Mouse (Mus musculus): Measurements from ENCODE around the gene Abca7. TPM values are rescaled to one million over a fixed set of nuclear protein-coding genes. Genes with fewer than 3 reads are reported as not detected.

The Abca7 gene
- polyA plus RNA-seq, 1 experiment from 2014 or later: 4.2 TPM

- peaks cover 17% of the 10 kb centered on the region for H3K27me3 ChIP-seq (replicated peaks; ENCODE audit: control insufficient read depth, insufficient read depth, low read length)
- ATAC-seq: no peak
- H3K36me3 ChIP-seq (ENCODE audit: control insufficient read depth, insufficient read depth, low read length): no peaks in the 10 kb centered on the region
- no peaks in the 10 kb centered on the region for H3K9me3 ChIP-seq (ENCODE audit: control insufficient read depth, low read length)
- no peak overlapping the region for H3K9ac ChIP-seq (ENCODE audit: low read depth, low read length)
- WGBS: 86% methylated on average over 18 of the region's 18 CpGs
- H3K27ac ChIP-seq (ENCODE audit: low read depth, low read length): no peak overlapping the region
- H3K4me1 ChIP-seq (ENCODE audit: control insufficient read depth, insufficient read depth, low read depth, low read length): no peaks in the 10 kb centered on the region
- H3K4me2 ChIP-seq (ENCODE audit: low read length): no peak overlapping the region
- no peak overlapping the region for H3K4me3 ChIP-seq (ENCODE audit: low read length)
Measured at GRCm38 (mm10) chr10:80020603-80021319, 24.5 kb downstream of the Abca7 start.

GRCm38 (mm10) chr10:80021320-80021641 lies 25.0 kb downstream of the Abca7 start:
- no peak for ATAC-seq
- Histone ChIP-seq H3K27me3 (replicated peaks; ENCODE audit: control insufficient read depth, insufficient read depth, low read length) (peaks cover 17% of the 10 kb centered on the region), H3K9ac (ENCODE audit: low read depth, low read length) (no peak overlapping the region), H3K4me3 (ENCODE audit: low read length) (no peak overlapping the region), H3K36me3 (ENCODE audit: control insufficient read depth, insufficient read depth, low read length) (no peaks in the 10 kb centered on the region), H3K4me1 (ENCODE audit: control insufficient read depth, insufficient read depth, low read depth, low read length) (no peaks in the 10 kb centered on the region), H3K4me2 (ENCODE audit: low read length) (no peak overlapping the region), H3K9me3 (ENCODE audit: control insufficient read depth, low read length) (no peaks in the 10 kb centered on the region), H3K27ac (ENCODE audit: low read depth, low read length) (no peak overlapping the region)
- WGBS: 89% methylated on average over 13 of the region's 13 CpGs

- Histone ChIP-seq H3K9me3 (ENCODE audit: control insufficient read depth, low read length) (no peaks in the 10 kb centered on the region), H3K36me3 (ENCODE audit: control insufficient read depth, insufficient read depth, low read length) (no peaks in the 10 kb centered on the region), H3K4me1 (ENCODE audit: control insufficient read depth, insufficient read depth, low read depth, low read length) (no peaks in the 10 kb centered on the region), H3K4me3 (ENCODE audit: low read length) (no peak overlapping the region), H3K27me3 (replicated peaks; ENCODE audit: control insufficient read depth, insufficient read depth, low read length) (peaks cover 17% of the 10 kb centered on the region), H3K9ac (ENCODE audit: low read depth, low read length) (no peak overlapping the region), H3K4me2 (ENCODE audit: low read length) (no peak overlapping the region), H3K27ac (ENCODE audit: low read depth, low read length) (no peak overlapping the region)
- ATAC-seq: no peak
- 92% methylated on average over 12 of the region's 12 CpGs for whole genome bisulfite sequencing
Measured at GRCm38 (mm10) chr10:80022164-80022563, 25.9 kb downstream of the Abca7 start.

- no peak overlapping the region for H3K4me3 ChIP-seq (ENCODE audit: low read length)
- H3K36me3 ChIP-seq (ENCODE audit: control insufficient read depth, insufficient read depth, low read length): no peaks in the 10 kb centered on the region
- no peak overlapping the region for H3K27ac ChIP-seq (ENCODE audit: low read depth, low read length)
- no peak overlapping the region for H3K9ac ChIP-seq (ENCODE audit: low read depth, low read length)
- WGBS: 93% methylated on average over 8 of the region's 8 CpGs
- H3K9me3 ChIP-seq (ENCODE audit: control insufficient read depth, low read length): no peaks in the 10 kb centered on the region
- H3K27me3 ChIP-seq (replicated peaks; ENCODE audit: control insufficient read depth, insufficient read depth, low read length): peaks cover 17% of the 10 kb centered on the region
- no peaks in the 10 kb centered on the region for H3K4me1 ChIP-seq (ENCODE audit: control insufficient read depth, insufficient read depth, low read depth, low read length)
- no peak for ATAC-seq
- no peak overlapping the region for H3K4me2 ChIP-seq (ENCODE audit: low read length)
Measured at GRCm38 (mm10) chr10:80022806-80023205, 26.5 kb downstream of the Abca7 start.

DNA sequence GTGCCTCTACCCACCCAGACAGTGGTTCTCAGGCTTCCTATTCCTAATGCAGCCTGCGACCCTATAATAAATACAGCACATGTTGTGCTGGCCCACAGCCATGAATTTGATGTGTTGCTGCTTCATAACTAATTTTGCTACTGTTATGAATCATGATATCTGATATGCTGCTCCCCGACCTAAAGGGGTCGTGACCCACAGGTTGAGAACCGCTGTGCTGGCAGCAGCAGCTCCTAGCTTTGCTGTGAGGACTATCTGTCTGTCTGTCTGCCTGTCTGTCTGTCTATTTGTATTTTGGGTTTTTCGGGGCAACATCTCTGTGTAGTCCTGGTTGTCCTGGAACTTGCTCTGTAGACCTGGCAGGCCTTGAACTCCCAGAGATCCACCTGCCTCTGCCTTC lies 27.5 kb downstream of the Abca7 start:
- 88% methylated on average over 5 of the region's 5 CpGs for WGBS
- no peak overlapping the region for H3K27ac ChIP-seq (ENCODE audit: low read depth, low read length)
- ATAC-seq: no peak
- peaks cover 16% of the 10 kb centered on the region for H3K27me3 ChIP-seq (replicated peaks; ENCODE audit: control insufficient read depth, insufficient read depth, low read length)
- no peaks in the 10 kb centered on the region for H3K36me3 ChIP-seq (ENCODE audit: control insufficient read depth, insufficient read depth, low read length)
- H3K9ac ChIP-seq (ENCODE audit: low read depth, low read length): no peak overlapping the region
- H3K4me2 ChIP-seq (ENCODE audit: low read length): no peak overlapping the region
- no peak overlapping the region for H3K4me3 ChIP-seq (ENCODE audit: low read length)
- no peaks in the 10 kb centered on the region for H3K4me1 ChIP-seq (ENCODE audit: control insufficient read depth, insufficient read depth, low read depth, low read length)
- no peaks in the 10 kb centered on the region for H3K9me3 ChIP-seq (ENCODE audit: control insufficient read depth, low read length)

- Histone ChIP-seq H3K27ac (ENCODE audit: low read depth, low read length) (no peak overlapping the region), H3K4me3 (ENCODE audit: low read length) (no peak overlapping the region), H3K9ac (ENCODE audit: low read depth, low read length) (no peak overlapping the region), H3K27me3 (replicated peaks; ENCODE audit: control insufficient read depth, insufficient read depth, low read length) (peaks cover 9% of the 10 kb centered on the region), H3K4me2 (ENCODE audit: low read length) (no peak overlapping the region), H3K4me1 (ENCODE audit: control insufficient read depth, insufficient read depth, low read depth, low read length) (no peaks in the 10 kb centered on the region), H3K36me3 (ENCODE audit: control insufficient read depth, insufficient read depth, low read length) (no peaks in the 10 kb centered on the region), H3K9me3 (ENCODE audit: control insufficient read depth, low read length) (no peaks in the 10 kb centered on the region)
- 74% methylated on average over 15 of the region's 15 CpGs for WGBS
- ATAC-seq: no peak
Measured at GRCm38 (mm10) chr10:80024229-80025043, 28.1 kb downstream of the Abca7 start.

DNA sequence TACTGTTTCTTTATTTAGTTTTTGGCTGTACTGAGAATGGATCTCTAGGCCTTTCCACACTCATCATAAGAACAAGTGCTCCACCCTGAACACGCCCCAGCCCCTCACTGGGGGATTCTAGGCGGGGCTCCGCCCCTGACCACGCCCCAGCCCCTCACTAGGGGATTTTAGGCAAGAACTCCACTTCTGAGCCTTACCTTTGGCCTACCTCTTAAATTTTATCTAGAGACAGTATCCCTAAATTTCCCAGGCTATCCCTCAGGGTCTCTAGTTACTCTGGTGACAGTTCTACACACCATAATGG lies 28.7 kb downstream of the Abca7 start:
- 60% methylated on average over 4 of the region's 4 CpGs for WGBS
- Histone ChIP-seq H3K27ac (ENCODE audit: low read depth, low read length) (no peak overlapping the region), H3K4me2 (ENCODE audit: low read length) (no peak overlapping the region), H3K4me3 (ENCODE audit: low read length) (no peak overlapping the region), H3K36me3 (ENCODE audit: control insufficient read depth, insufficient read depth, low read length) (no peaks in the 10 kb centered on the region), H3K9me3 (ENCODE audit: control insufficient read depth, low read length) (no peaks in the 10 kb centered on the region), H3K9ac (ENCODE audit: low read depth, low read length) (no peak overlapping the region), H3K4me1 (ENCODE audit: control insufficient read depth, insufficient read depth, low read depth, low read length) (no peaks in the 10 kb centered on the region), H3K27me3 (replicated peaks; ENCODE audit: control insufficient read depth, insufficient read depth, low read length) (peaks cover 4% of the 10 kb centered on the region; the same call in 1 of the 2 replicates)
- no peak for ATAC-seq

DNA sequence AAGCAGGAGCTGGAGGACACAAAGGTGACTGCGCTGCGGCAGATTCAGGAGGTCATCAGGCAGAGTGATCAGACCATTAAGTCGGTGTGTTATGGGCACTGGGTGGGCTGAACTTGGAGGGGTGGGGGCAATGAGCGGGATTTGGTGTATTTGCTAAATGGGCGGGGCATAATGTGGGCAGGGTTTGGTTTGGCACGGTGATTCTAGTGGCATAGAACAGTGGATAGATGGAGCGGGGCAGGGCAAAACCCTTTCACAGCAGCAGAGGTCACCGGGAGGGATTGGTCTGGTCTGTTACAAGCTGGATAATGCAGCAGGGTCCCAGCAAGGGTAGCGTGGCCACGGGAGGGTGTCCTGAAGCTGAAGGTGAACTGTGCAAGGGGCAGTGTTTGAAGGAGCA lies 29.2 kb downstream of the Abca7 start:
- no peaks in the 10 kb centered on the region for H3K4me1 ChIP-seq (ENCODE audit: control insufficient read depth, insufficient read depth, low read depth, low read length)
- no peaks in the 10 kb centered on the region for H3K9me3 ChIP-seq (ENCODE audit: control insufficient read depth, low read length)
- no peak overlapping the region for H3K4me3 ChIP-seq (ENCODE audit: low read length)
- H3K9ac ChIP-seq (ENCODE audit: low read depth, low read length): no peak overlapping the region
- H3K4me2 ChIP-seq (ENCODE audit: low read length): no peak overlapping the region
- H3K36me3 ChIP-seq (ENCODE audit: control insufficient read depth, insufficient read depth, low read length): no peaks in the 10 kb centered on the region
- ATAC-seq: no peak
- WGBS: 76% methylated on average over 10 of the region's 10 CpGs
- H3K27ac ChIP-seq (ENCODE audit: low read depth, low read length): no peak overlapping the region
- no peaks in the 10 kb centered on the region for H3K27me3 ChIP-seq (replicated peaks; ENCODE audit: control insufficient read depth, insufficient read depth, low read length)

- H3K27ac ChIP-seq (ENCODE audit: low read depth, low read length): no peak overlapping the region
- no peak overlapping the region for H3K4me3 ChIP-seq (ENCODE audit: low read length)
- no peaks in the 10 kb centered on the region for H3K36me3 ChIP-seq (ENCODE audit: control insufficient read depth, insufficient read depth, low read length)
- 62% methylated on average over 12 of the region's 12 CpGs for WGBS
- H3K9me3 ChIP-seq (ENCODE audit: control insufficient read depth, low read length): no peaks in the 10 kb centered on the region
- ATAC-seq: no peak
- H3K4me1 ChIP-seq (ENCODE audit: control insufficient read depth, insufficient read depth, low read depth, low read length): no peaks in the 10 kb centered on the region
- no peak overlapping the region for H3K4me2 ChIP-seq (ENCODE audit: low read length)
- H3K27me3 ChIP-seq (replicated peaks; ENCODE audit: control insufficient read depth, insufficient read depth, low read length): no peaks in the 10 kb centered on the region
- no peak overlapping the region for H3K9ac ChIP-seq (ENCODE audit: low read depth, low read length)
Measured at GRCm38 (mm10) chr10:80025889-80026288, 29.6 kb downstream of the Abca7 start.
